Comparison of ENCODE assay signal across 1 mouse cellular context in the genomic region with DNA sequence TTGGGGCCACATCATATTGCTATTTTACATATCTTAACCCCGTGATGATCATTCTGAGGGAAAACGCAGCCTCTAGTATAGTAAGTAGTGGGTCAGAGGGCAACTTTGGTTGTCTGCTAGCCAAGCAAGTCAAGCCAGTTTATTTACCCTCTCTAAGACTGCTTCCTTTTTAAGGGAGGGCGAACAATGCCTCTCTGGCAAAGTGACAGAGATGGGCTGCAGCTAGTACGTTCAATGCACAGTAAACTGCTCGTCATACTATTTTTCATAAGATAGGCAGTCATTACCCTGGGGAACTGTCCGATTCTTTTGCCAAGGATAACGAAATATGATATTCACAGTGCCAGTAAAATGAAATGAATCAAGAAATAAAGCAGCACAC.
TF ChIP-seq lines count a peak whose summit lies in the region.

No protein-coding gene starts in this region.

TF ChIP-seq in CH12.LX, 34 proteins besides CTCF, POLR2A, EP300 and RAD21 (continued from another document):
- TF ChIP-seq KAT2A (IDR thresholded peaks at IDR 0.05; ENCODE audit: insufficient replicate concordance, low read length) = no peak
- no peak for TF ChIP-seq MYC (IDR thresholded peaks at IDR 0.05; ENCODE audit: low read depth, low read length)
- 0 out of 2 replicates have a peak, but pooled peaks have one; percentile 22 for TF ChIP-seq MAZ (IDR thresholded peaks at IDR 0.05; ENCODE audit: low read depth, low read length)
